Mouse (Mus musculus) layer of hippocampus, postnatal 10 days (tissue): ENCODE data around the gene Hes1. TPM values are rescaled to one million over a fixed set of nuclear protein-coding genes. Genes with fewer than 3 reads are reported as not detected.
A peak's percentile ranks its signal among the peaks of the same experiment; 100 is the strongest.

ENCODE experiments used
- DNase-seq, 2 experiments: peaks; one replicate each; pipeline ENCODE4 v3.0.0; 2021; ENCODE audit warnings: low spot score in 2 of 2
- long read RNA-seq: library from polyadenylated mRNA; stranded (forward); transcript quantifications from one replicate; pipeline ENCODE4 v2.0.0, GENCODE M21; 2023
- total RNA-seq, 2 experiments: library from RNA; stranded (reverse); gene quantifications; 2 replicates each; pipeline ENCODE4 v1.2.3; 2021

The Hes1 gene
- 10 to 100 TPM; 14.5 to 19.2 TPM for total RNA-seq
- long read RNA-seq, transcript Hes1-201 (4 exons, 1,468 nt) = major isoform, 13 of 17 reads
- long read RNA-seq, partial matches to known transcripts = 1 of 17 reads
- long read RNA-seq, other reads (novel, unspliced or antisense) = 1 of 17 reads

- peak; percentile 76 to 84 for DNase-seq
Measured at GRCm38 (mm10) chr16:30063984-30064453, at the start of gene Hes1. Gene Hes1, plus strand, starts transcription at chr16:30064384.

- no peak for DNase-seq
Measured at GRCm38 (mm10) chr16:30016064-30016463, 48.1 kb upstream of the Hes1 start.

- DNase-seq = no peak
Measured at GRCm38 (mm10) chr16:30020124-30020523, 44.1 kb upstream of the Hes1 start.

- no peak for DNase-seq
Measured at GRCm38 (mm10) chr16:30022352-30022751, 41.8 kb upstream of the Hes1 start.

GRCm38 (mm10) chr16:30022890-30023797 is 41.0 kb upstream of the Hes1 start:
- DNase-seq = no peak

- no peak for DNase-seq
Measured at GRCm38 (mm10) chr16:30024681-30025262, 39.4 kb upstream of the Hes1 start.

- no peak for DNase-seq
Measured at GRCm38 (mm10) chr16:30028184-30028583, 36.0 kb upstream of the Hes1 start.

- no peak for DNase-seq
Measured at GRCm38 (mm10) chr16:30029264-30030003, 34.8 kb upstream of the Hes1 start.

GRCm38 (mm10) chr16:30032326-30032904 is 31.8 kb upstream of the Hes1 start:
- DNase-seq = no peak

GRCm38 (mm10) chr16:30033390-30033789 is 30.8 kb upstream of the Hes1 start:
- DNase-seq = no peak

- no peak for DNase-seq
Measured at GRCm38 (mm10) chr16:30034001-30034400, 30.2 kb upstream of the Hes1 start.

GRCm38 (mm10) chr16:30034521-30034920 is 29.7 kb upstream of the Hes1 start:
- no peak for DNase-seq

GRCm38 (mm10) chr16:30034979-30035440 is 29.2 kb upstream of the Hes1 start:
- no peak for DNase-seq

GRCm38 (mm10) chr16:30036104-30036503 is 28.1 kb upstream of the Hes1 start:
- no peak for DNase-seq

- no peak for DNase-seq
Measured at GRCm38 (mm10) chr16:30038663-30039593, 25.3 kb upstream of the Hes1 start.

GRCm38 (mm10) chr16:30039841-30040240 is 24.3 kb upstream of the Hes1 start:
- DNase-seq = no peak

GRCm38 (mm10) chr16:30042859-30043258 is 21.3 kb upstream of the Hes1 start:
- DNase-seq = no peak

GRCm38 (mm10) chr16:30045615-30046014 is 18.6 kb upstream of the Hes1 start:
- no peak for DNase-seq

GRCm38 (mm10) chr16:30047010-30047409 is 17.2 kb upstream of the Hes1 start:
- no peak for DNase-seq

GRCm38 (mm10) chr16:30047421-30047831 is 16.8 kb upstream of the Hes1 start:
- DNase-seq = no peak
